Comparison of ENCODE assay signal across 8 mouse cellular contexts in genomic region chr5:30233042-30233441, GRCm38 (mm10). TPM values are rescaled to one million over a fixed set of nuclear protein-coding genes. Genes with fewer than 3 reads are reported as not detected.
DNase-seq lines count a peak whose midpoint lies in the region; ATAC-seq and TF ChIP-seq lines count a peak whose summit lies in the region.

No protein-coding gene starts in this region.

- H3K4me2 ChIP-seq in kidney, embryonic 15.5 days = peak overlapping the region; percentile 77
- peak overlapping the region; percentile 74 for H3K4me2 ChIP-seq in midbrain, embryonic 13.5 days (replicated peaks)

- TF ChIP-seq CTCF in lung, adult 2 months (IDR thresholded peaks at IDR 0.05; ENCODE audit: insufficient read depth, low read length) = no peak
- no peak for TF ChIP-seq CTCF in embryonic fibroblast, embryonic 13.5 days (IDR thresholded peaks at IDR 0.05; ENCODE audit: borderline replicate concordance, insufficient read depth, low read length)

- H3K4me3 ChIP-seq in lung, adult 2 months (replicated peaks; ENCODE audit: extremely low read depth, low read depth, low read length) = peak overlapping the region; percentile 92
- H3K4me3 ChIP-seq in embryonic fibroblast, embryonic 13.5 days (ENCODE audit: insufficient read depth, low read length) = peak overlapping the region; percentile 96
- H3K4me3 ChIP-seq in kidney, embryonic 15.5 days (replicated peaks) = peak overlapping the region; percentile 83
- H3K4me3 ChIP-seq in midbrain, embryonic 13.5 days (replicated peaks) = peak overlapping the region; percentile 78

- H3K9me3 ChIP-seq in kidney, embryonic 15.5 days (replicated peaks) = 0 out of 2 replicates have a peak, but pooled peaks cover 5% of the 10 kb centered on the region
- 0 out of 2 replicates have a peak, but pooled peaks cover 2% of the 10 kb centered on the region for H3K9me3 ChIP-seq in midbrain, embryonic 13.5 days

- H3K9ac ChIP-seq in kidney, embryonic 15.5 days = peak overlapping the region; percentile 70
- H3K9ac ChIP-seq in midbrain, embryonic 13.5 days (replicated peaks) = peak overlapping the region; percentile 91

- DNase-seq in lung, adult 2 months = no peak
- DNase-seq in lung, adult 18-20 months = no peak
- peak; percentile 47 for DNase-seq in R1 (ENCODE audit: low read depth, low spot score)
- DNase-seq in thymus, postnatal 0 days (ENCODE audit: low spot score) = peak; percentile 56
- DNase-seq in gastrocnemius, adult 8-10 months (ENCODE audit: low spot score in 2 of 2) = no peak

- H3K36me3 ChIP-seq in kidney, embryonic 15.5 days = peaks cover 8% of the 10 kb centered on the region; the same call in 1 of the 2 replicates
- peaks cover 5% of the 10 kb centered on the region for H3K36me3 ChIP-seq in midbrain, embryonic 13.5 days

- no peaks in the 10 kb centered on the region for H3K27me3 ChIP-seq in kidney, embryonic 15.5 days
- no peaks in the 10 kb centered on the region for H3K27me3 ChIP-seq in midbrain, embryonic 13.5 days

- ATAC-seq in kidney, embryonic 15.5 days (replicated peaks; ENCODE audit: low FRiP score) = no peak
- ATAC-seq in midbrain, embryonic 13.5 days = no peak

- 4% methylated on average over 15 of the region's 15 CpGs for WGBS in lung, adult 2 months
- WGBS in kidney, embryonic 15.5 days = 2% methylated on average over 15 of the region's 15 CpGs
- 2% methylated on average over 15 of the region's 15 CpGs for WGBS in midbrain, embryonic 13.5 days

- no peak for TF ChIP-seq POLR2A in lung, adult 2 months (IDR thresholded peaks at IDR 0.05; ENCODE audit: borderline replicate concordance, extremely low read depth, low read depth, low read length)
- no peak for TF ChIP-seq POLR2A in embryonic fibroblast, embryonic 13.5 days (IDR thresholded peaks at IDR 0.05; ENCODE audit: low read depth, low read length)

- peaks cover 4% of the 10 kb centered on the region for H3K4me1 ChIP-seq in lung, adult 2 months (ENCODE audit: control insufficient read depth, insufficient read depth, low read length)
- H3K4me1 ChIP-seq in embryonic fibroblast, embryonic 13.5 days (ENCODE audit: control insufficient read depth, insufficient read depth, low read length) = peaks cover 2% of the 10 kb centered on the region; the same call in 1 of the 2 replicates
- peaks cover 25% of the 10 kb centered on the region for H3K4me1 ChIP-seq in kidney, embryonic 15.5 days
- H3K4me1 ChIP-seq in midbrain, embryonic 13.5 days (replicated peaks) = peaks cover 31% of the 10 kb centered on the region

- peak overlapping the region; percentile 45 for H3K27ac ChIP-seq in embryonic fibroblast, embryonic 13.5 days (ENCODE audit: insufficient read depth, low read length)
- H3K27ac ChIP-seq in kidney, embryonic 15.5 days = peak overlapping the region; percentile 90
- peak overlapping the region; percentile 92 for H3K27ac ChIP-seq in midbrain, embryonic 13.5 days

RNA-seq across cellular contexts. Expression of gene Selenoi, which starts 0.7 kb away (rescaled TPM):
- polyA plus RNA-seq in lung, adult 2 months (2012; rRNA removed) = 20.4 and 33.5 TPM in 2 replicates
- polyA plus RNA-seq in embryonic fibroblast, embryonic 13.5 days (2011; ENCODE audit: insufficient read length, low read depth, missing spikeins) = 62.4 and 65.2 TPM in 2 replicates
- 14.0 and 14.3 TPM in 2 replicates for polyA plus RNA-seq in kidney, embryonic 15.5 days (2015; fragmentation: Nextera tagmentation; extraction: Ambion mirVana)
- 22.3 and 26.8 TPM in 2 replicates for polyA plus RNA-seq in midbrain, embryonic 13.5 days (2015; fragmentation: Nextera tagmentation; extraction: Ambion mirVana)
- polyA plus RNA-seq in thymus, postnatal 0 days (2015; fragmentation: Nextera tagmentation; extraction: Ambion mirVana) = 12.7 and 13.3 TPM in 2 replicates
- 10 to 100 TPM in 1 of 4 experiments, 1 to 10 TPM in 3; 7.4 to 10.8 (median 8.6) TPM for total RNA-seq in gastrocnemius, adult 8-10 months (2022)

RNA-seq across cellular contexts. Expression of gene Adgrf3, which starts 27.5 kb away (rescaled TPM):
- 0.15 and 0.27 TPM in 2 replicates for polyA plus RNA-seq in lung, adult 2 months (2012; rRNA removed)
- not detected in 2 replicates for polyA plus RNA-seq in embryonic fibroblast, embryonic 13.5 days (2011; ENCODE audit: insufficient read length, low read depth, missing spikeins)
- 0.17 and 0.26 TPM in 2 replicates for polyA plus RNA-seq in kidney, embryonic 15.5 days (2015; fragmentation: Nextera tagmentation; extraction: Ambion mirVana)
- not detected in 2 replicates for polyA plus RNA-seq in midbrain, embryonic 13.5 days (2015; fragmentation: Nextera tagmentation; extraction: Ambion mirVana)
- polyA plus RNA-seq in thymus, postnatal 0 days (2015; fragmentation: Nextera tagmentation; extraction: Ambion mirVana) = 0.10 and 0.29 TPM in 2 replicates
- not detected for total RNA-seq in gastrocnemius, adult 8-10 months (2022)

RNA-seq across cellular contexts. Expression of gene Drc1, which starts 48.1 kb away (rescaled TPM):
- 1.3 and 3.1 TPM in 2 replicates for polyA plus RNA-seq in lung, adult 2 months (2012; rRNA removed)
- not detected in 2 replicates for polyA plus RNA-seq in embryonic fibroblast, embryonic 13.5 days (2011; ENCODE audit: insufficient read length, low read depth, missing spikeins)
- polyA plus RNA-seq in kidney, embryonic 15.5 days (2015; fragmentation: Nextera tagmentation; extraction: Ambion mirVana) = 0.30 and 0.84 TPM in 2 replicates
- 2.7 and 3.0 TPM in 2 replicates for polyA plus RNA-seq in midbrain, embryonic 13.5 days (2015; fragmentation: Nextera tagmentation; extraction: Ambion mirVana)
- 10.5 and 10.8 TPM in 2 replicates for polyA plus RNA-seq in thymus, postnatal 0 days (2015; fragmentation: Nextera tagmentation; extraction: Ambion mirVana)
- total RNA-seq in gastrocnemius, adult 8-10 months (2022) = not detected

Comparison
In these comparisons a context has a peak if more than half of its experiments do, and no peak if none do; other contexts are left out.
1. DNase-seq: peak in R1 (single experiment) and thymus, postnatal 0 days (single experiment); none in lung, adult 2 months (single experiment), lung, adult 18-20 months (0 of 2) and gastrocnemius, adult 8-10 months (0 of 2).
2. Peak in every context shown above with its lines, with median percentiles within 50 percentile points of each other: H3K4me3 ChIP-seq and H3K27ac ChIP-seq.